Mouse (Mus musculus): ENCODE data around the gene Foxj3. TPM values are rescaled to one million over a fixed set of nuclear protein-coding genes. Genes with fewer than 3 reads are reported as not detected.

Foxj3 gene
- polyA plus RNA-seq, 1 experiment, result 27.2 TPM

DNA sequence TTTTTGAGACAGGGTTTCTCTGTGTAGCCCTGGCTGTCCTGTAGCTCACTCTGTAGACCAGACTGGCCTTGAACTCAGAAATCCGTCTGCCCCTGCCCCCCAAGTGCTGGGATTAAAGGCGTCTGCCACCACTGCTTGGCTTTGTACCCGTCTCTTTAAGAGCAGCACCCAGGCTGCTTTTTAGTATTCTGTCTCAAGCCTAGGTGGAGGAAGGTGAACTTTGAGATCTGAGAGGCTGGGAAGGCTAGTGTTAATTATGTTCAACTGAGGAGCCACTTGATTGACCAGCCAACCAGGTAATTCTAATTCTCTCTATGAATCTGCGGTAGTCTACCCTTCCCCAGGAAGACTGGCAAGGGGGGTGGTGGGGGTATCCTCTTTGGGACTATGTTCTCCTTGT is 632 bp downstream of the Foxj3 start:
- Histone ChIP-seq H3K27me3 (ENCODE audit: control insufficient read depth, insufficient read depth, low read length) (no peaks in the 10 kb centered on the region), H3K36me3 (ENCODE audit: control insufficient read depth, insufficient read depth, low read length) (no peaks in the 10 kb centered on the region), H3K4me3 (ENCODE audit: control insufficient read depth, insufficient read depth, low read length) (no peak overlapping the region), H3K27ac (ENCODE audit: control insufficient read depth, insufficient read depth, low read length) (no peak overlapping the region), H3K4me1 (replicated peaks; ENCODE audit: control insufficient read depth, insufficient read depth, low read length) (peaks cover 9% of the 10 kb centered on the region)
- DNase-seq, result no peak
- TF ChIP-seq CTCF (IDR thresholded peaks at IDR 0.05; ENCODE audit: borderline replicate concordance, control insufficient read depth, extremely low read depth, insufficient read depth, low read length, poor library complexity) (no peak), POLR2A (IDR thresholded peaks at IDR 0.05; ENCODE audit: control insufficient read depth, extremely low read depth, insufficient read depth, low read length, poor library complexity) (no peak)
- 96% methylated on average over 4 of the region's 4 CpGs for WGBS

DNA sequence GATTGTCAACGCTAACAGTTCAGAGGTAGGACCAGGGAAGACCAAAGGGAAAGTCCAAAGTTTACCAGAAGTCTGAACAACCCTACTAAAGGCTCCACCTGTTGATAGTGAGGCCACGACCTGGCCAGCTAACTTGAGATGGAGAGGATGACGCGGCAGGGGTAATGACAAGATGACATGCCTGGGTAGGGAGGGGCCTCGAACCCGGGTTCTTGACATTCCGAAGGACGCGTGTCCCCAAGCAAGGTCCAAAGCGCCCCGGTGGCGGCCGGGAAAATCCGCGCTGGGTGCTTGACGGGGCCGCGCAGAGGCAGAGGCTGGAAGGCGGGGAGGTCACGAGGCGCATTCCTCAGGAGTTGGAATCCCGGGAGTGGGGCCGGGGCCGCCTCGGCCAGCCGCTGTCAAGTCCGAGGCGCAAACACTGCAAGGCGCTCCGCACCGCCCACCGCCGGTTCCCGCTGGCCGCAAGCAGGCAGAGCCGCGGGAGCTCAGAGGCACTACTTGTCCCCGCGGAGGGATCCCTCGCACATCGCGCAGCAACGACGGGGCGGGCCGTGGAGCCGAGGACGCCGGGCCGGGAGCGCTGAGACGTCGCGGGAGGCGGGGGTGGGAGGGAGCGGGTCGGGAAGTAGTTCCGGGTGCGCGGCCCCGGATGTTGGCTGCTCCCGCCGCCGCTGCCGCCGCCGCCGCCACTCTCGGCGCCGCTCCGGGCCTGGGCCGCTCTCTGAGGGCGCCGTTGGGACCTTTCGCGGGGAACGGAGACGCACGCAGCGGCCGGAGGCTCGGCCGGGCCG is 2.4 kb downstream of the Foxj3 start, which contains the start of gene Frg2f1:
TSS of gene Frg2f1 (minus strand) at position 499 of the 794 bp plus-strand sequence.
- H3K36me3 ChIP-seq (ENCODE audit: control insufficient read depth, insufficient read depth, low read length), result no peaks in the 10 kb centered on the region
- H3K4me3 ChIP-seq (ENCODE audit: control insufficient read depth, insufficient read depth, low read length), result peak within 1 kb of the TSS; percentile 86
- no peaks in the 10 kb centered on the region for H3K27me3 ChIP-seq (ENCODE audit: control insufficient read depth, insufficient read depth, low read length)
- peak; percentile 92 for DNase-seq
- H3K27ac ChIP-seq (ENCODE audit: control insufficient read depth, insufficient read depth, low read length), result peak within 1 kb of the TSS; percentile 15; the same call in 1 of the 2 replicates
- under 1% methylated on average over 85 of the region's 85 CpGs for WGBS
- TF ChIP-seq POLR2A (IDR thresholded peaks at IDR 0.05; ENCODE audit: control insufficient read depth, extremely low read depth, insufficient read depth, low read length, poor library complexity), result peak; percentile 65; the same call in 1 of the 2 replicates
- TF ChIP-seq CTCF (IDR thresholded peaks at IDR 0.05; ENCODE audit: borderline replicate concordance, control insufficient read depth, extremely low read depth, insufficient read depth, low read length, poor library complexity), result no peak
- H3K4me1 ChIP-seq (replicated peaks; ENCODE audit: control insufficient read depth, insufficient read depth, low read length), result peaks cover 9% of the 10 kb centered on the region

DNA sequence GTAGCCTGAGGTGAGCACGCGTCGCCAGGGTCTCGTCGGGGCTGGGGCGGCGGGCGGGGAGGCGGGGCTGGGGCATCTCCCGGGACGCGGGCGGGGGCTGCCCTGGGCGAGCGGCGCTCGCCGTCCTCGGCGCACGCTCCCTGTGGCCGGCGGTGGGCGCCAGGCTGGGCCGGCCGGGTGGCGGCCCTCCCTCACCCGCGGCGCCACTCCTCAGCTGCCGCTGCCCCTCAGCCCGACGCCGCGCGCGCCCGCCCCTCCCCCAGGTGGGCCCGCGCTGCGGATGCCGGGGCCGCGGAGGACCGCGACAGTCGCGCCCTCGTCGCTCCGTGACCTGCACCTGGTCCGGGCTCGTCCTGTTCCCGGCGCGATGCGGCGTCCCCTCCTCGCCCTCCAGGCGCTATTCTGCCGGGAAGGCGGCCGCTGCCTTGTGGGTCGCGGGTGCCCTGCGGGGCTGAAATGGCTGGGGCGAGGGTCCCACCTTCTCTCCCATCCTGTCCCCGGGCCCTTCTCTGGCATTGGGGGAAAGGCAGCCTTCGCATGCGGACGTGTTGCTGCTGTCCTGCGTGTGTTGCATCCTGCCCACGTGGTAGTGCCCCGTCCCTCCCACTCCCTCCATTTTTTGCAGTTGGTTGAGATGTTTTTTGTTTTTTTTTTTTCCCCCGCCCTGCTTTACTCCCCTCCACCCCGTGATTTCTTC is 3.2 kb downstream of the Foxj3 start:
- TF ChIP-seq POLR2A (IDR thresholded peaks at IDR 0.05; ENCODE audit: control insufficient read depth, extremely low read depth, insufficient read depth, low read length, poor library complexity) (no peak), CTCF (IDR thresholded peaks at IDR 0.05; ENCODE audit: borderline replicate concordance, control insufficient read depth, extremely low read depth, insufficient read depth, low read length, poor library complexity) (no peak)
- peak; percentile 58 for DNase-seq
- Histone ChIP-seq H3K27me3 (ENCODE audit: control insufficient read depth, insufficient read depth, low read length) (no peaks in the 10 kb centered on the region), H3K36me3 (ENCODE audit: control insufficient read depth, insufficient read depth, low read length) (no peaks in the 10 kb centered on the region), H3K27ac (ENCODE audit: control insufficient read depth, insufficient read depth, low read length) (peak overlapping the region; percentile 15; the same call in 1 of the 2 replicates), H3K4me1 (replicated peaks; ENCODE audit: control insufficient read depth, insufficient read depth, low read length) (peaks cover 9% of the 10 kb centered on the region), H3K4me3 (ENCODE audit: control insufficient read depth, insufficient read depth, low read length) (peak overlapping the region; percentile 86)
- under 1% methylated on average over 74 of the region's 76 CpGs for WGBS

DNA sequence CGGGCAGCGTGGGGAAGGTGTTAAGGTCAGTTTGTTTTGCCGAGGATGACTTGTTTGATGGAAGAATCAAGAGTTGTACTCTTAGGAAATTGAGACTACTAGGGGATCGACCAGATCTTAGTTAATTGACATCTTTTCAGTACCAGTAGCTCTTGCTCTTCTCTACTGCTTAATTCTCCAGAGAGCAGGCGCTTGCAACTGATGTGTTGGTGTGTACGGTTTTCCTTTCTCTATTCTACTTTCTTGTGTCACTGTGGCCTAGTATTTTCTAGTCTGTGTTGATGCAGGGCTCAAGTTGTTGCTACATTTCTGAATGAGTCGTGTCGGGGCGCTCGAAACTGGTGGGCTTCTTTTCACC is 3.7 kb downstream of the Foxj3 start:
- WGBS, result 18% methylated on average over 10 of the region's 10 CpGs
- Histone ChIP-seq H3K27ac (ENCODE audit: control insufficient read depth, insufficient read depth, low read length) (peak overlapping the region; percentile 15; the same call in 1 of the 2 replicates), H3K27me3 (ENCODE audit: control insufficient read depth, insufficient read depth, low read length) (no peaks in the 10 kb centered on the region), H3K36me3 (ENCODE audit: control insufficient read depth, insufficient read depth, low read length) (no peaks in the 10 kb centered on the region), H3K4me1 (replicated peaks; ENCODE audit: control insufficient read depth, insufficient read depth, low read length) (peaks cover 9% of the 10 kb centered on the region), H3K4me3 (ENCODE audit: control insufficient read depth, insufficient read depth, low read length) (peak overlapping the region; percentile 86)
- TF ChIP-seq CTCF (IDR thresholded peaks at IDR 0.05; ENCODE audit: borderline replicate concordance, control insufficient read depth, extremely low read depth, insufficient read depth, low read length, poor library complexity) (no peak), POLR2A (IDR thresholded peaks at IDR 0.05; ENCODE audit: control insufficient read depth, extremely low read depth, insufficient read depth, low read length, poor library complexity) (no peak)
- no peak for DNase-seq

DNA sequence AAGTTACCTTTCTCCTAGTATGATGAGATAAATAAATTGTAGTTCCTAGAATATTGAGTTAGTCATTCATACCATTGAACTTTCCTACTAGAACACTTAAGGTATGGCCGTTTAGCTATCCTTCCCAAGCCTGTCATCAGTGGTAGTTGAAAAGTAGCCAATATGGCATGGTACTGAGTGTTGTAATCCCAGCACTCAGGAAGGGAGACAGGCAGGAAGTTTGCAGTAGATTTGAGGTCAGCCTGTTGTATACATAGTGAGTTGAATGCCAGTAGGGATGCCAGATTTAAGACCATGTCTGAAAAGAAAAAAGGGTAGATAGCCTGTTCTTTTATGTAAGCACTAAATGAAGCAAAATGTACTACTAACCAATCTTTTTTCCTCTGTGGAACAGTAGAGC is 14.1 kb downstream of the Foxj3 start:
- Histone ChIP-seq H3K27ac (ENCODE audit: control insufficient read depth, insufficient read depth, low read length) (no peak overlapping the region), H3K4me1 (replicated peaks; ENCODE audit: control insufficient read depth, insufficient read depth, low read length) (no peaks in the 10 kb centered on the region; the same call in 1 of the 2 replicates), H3K36me3 (ENCODE audit: control insufficient read depth, insufficient read depth, low read length) (no peaks in the 10 kb centered on the region), H3K4me3 (ENCODE audit: control insufficient read depth, insufficient read depth, low read length) (no peak overlapping the region), H3K27me3 (ENCODE audit: control insufficient read depth, insufficient read depth, low read length) (no peaks in the 10 kb centered on the region)
- WGBS, result 89% methylated on average over 1 of the region's 1 CpGs
- DNase-seq, result no peak
- TF ChIP-seq CTCF (IDR thresholded peaks at IDR 0.05; ENCODE audit: borderline replicate concordance, control insufficient read depth, extremely low read depth, insufficient read depth, low read length, poor library complexity) (no peak), POLR2A (IDR thresholded peaks at IDR 0.05; ENCODE audit: control insufficient read depth, extremely low read depth, insufficient read depth, low read length, poor library complexity) (no peak)

DNA sequence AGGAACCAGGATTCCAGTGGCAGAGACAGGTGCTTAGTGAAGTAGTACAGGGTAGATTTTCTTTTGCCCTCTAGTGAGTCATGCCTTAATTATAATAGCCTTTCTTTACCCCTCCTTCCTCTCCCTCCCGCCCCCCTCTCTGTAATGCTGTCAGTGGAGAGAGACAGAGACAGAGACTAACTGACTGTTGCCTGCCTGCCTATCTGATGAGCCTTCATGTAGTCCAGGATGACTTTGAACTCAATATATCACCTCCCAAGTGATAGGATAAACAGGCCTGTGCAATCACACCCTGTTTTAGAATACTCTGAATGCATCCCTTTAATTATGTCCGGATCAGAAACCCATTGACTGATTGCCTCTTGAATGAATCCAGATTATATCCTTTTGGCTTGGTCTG is 18.7 kb downstream of the Foxj3 start:
- H3K27ac ChIP-seq (ENCODE audit: control insufficient read depth, insufficient read depth, low read length), result no peak overlapping the region
- WGBS, result 88% methylated on average over 2 of the region's 2 CpGs
- TF ChIP-seq POLR2A (IDR thresholded peaks at IDR 0.05; ENCODE audit: control insufficient read depth, extremely low read depth, insufficient read depth, low read length, poor library complexity) (no peak), CTCF (IDR thresholded peaks at IDR 0.05; ENCODE audit: borderline replicate concordance, control insufficient read depth, extremely low read depth, insufficient read depth, low read length, poor library complexity) (no peak)
- DNase-seq, result no peak
- no peak overlapping the region for H3K4me3 ChIP-seq (ENCODE audit: control insufficient read depth, insufficient read depth, low read length)
- no peaks in the 10 kb centered on the region for H3K36me3 ChIP-seq (ENCODE audit: control insufficient read depth, insufficient read depth, low read length)
- H3K27me3 ChIP-seq (ENCODE audit: control insufficient read depth, insufficient read depth, low read length), result no peaks in the 10 kb centered on the region
- no peaks in the 10 kb centered on the region; the same call in 1 of the 2 replicates for H3K4me1 ChIP-seq (replicated peaks; ENCODE audit: control insufficient read depth, insufficient read depth, low read length)

Measured in thymus, adult 2 months (tissue).